Mouse (Mus musculus) kidney, postnatal 25 days (tissue): ENCODE results near the gene Fgfr2.

Experiments used
- DNase-seq, 2 experiments: peaks; one replicate each; pipeline ENCODE4 v3.0.0; 2021; ENCODE audit warnings: mixed read lengths in 2 of 2

The Fgfr2 gene

GRCm38 (mm10) chr7:132714236-132714923, 408.8 kb downstream of the Fgfr2 start:
- DNase-seq, result peak; percentile 59 to 82

DNA sequence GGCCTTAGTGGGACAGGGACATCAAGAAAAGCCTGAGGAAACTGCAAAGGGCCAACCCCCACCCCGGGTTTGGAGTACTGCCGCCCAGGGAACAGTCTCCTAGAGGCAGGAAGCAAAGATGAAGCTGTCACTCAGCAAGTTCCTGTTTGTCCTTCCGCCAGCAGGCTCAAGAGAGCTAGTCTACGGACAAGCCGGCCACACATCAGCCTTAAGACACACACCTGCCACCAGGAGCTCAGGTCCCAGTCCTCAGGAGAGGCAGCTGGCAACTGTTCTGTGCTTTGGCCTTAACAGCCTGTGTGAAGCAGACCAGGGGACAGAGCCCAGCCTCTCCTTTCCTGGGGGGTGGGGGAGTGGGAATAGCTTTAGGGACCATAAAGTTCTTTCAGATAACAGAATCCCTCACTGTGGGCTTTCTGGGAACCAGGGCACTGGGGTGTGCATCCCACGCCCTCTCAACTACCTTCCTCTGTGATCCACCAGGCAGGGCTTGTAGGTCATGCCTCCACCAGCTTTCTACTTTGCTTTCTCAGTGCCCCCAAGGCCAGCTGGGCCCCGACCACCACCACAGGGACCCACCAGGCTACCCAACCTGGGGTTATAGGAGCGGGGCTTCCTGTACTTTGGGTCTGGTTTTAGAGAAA, 409.5 kb downstream of the Fgfr2 start:
- peak; percentile 75 to 87 for DNase-seq

DNA sequence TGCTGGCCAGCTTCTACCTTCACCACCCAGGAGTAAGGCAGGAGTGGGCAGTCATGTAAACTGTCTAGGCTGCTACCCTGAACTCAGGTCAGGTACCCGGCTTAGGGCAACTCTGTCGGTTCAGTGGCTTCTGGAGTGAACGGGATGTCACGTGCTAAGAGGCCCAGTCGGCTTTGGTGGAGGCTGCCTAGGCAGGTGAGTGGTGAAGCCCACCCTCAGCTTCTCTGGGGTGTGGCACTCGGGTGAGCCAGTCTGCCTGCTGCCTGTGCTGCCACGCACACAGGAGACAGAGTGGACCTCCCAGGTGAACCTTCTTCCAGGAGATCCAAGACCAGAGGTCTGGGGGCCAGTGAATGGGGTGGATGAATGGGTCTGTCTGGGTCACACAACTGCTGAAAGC, 410.2 kb downstream of the Fgfr2 start:
- DNase-seq, result no peak

DNA sequence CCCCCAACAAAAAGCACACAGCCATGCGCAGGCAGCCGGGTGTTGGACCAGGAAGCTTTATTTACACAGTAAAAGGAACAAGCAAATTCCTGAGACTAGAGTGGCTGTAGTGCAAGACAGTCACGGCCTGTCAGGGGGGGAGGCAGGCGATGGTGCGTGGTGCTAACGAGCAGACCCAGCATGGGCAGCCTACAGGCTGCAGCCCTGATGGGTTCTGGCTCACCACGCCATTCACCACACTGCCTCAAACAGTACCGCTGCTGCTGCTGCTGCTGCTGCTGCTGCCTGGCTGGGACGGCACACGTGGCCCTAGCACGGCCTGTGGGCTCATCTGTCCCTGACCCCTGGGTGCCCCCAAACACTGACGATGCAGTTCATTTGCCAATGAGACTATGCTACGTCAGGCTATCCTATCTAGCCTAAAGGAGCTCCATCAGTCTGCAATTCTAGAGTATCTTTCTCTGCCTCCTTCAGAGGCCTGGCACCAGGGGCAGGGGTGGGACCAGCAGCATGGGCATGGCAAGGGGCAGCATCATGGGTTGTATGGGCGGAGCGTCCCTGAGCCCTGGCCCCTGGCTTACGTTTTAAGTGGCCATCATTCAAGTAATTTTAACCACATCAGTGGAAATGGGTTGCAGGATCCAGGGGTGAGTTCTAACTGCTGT, 411.0 kb downstream of the Fgfr2 start:
- peak in 1 of 2 experiments; percentile 65 for DNase-seq

DNA sequence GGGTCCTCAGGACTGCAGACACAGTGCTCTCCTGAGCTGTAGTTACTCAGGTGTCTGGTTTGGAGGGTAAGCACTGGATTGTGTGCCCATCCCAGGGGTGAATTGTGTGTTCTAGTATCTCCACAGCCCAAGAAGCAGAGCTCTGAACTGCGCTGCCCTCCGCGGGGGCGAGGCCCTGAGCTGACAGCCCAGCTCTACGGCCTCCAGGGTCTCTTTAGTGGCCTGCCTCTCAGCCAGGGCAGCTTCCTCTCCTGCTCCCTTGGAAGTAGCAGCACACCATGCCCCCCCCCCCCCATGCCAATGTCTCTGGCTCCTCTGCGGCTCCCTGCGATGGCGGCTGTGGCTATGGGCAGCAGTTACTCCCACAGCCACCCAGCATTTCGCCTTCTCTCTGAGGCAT, 411.6 kb downstream of the Fgfr2 start:
- no peak for DNase-seq

- DNase-seq, result peak; percentile 46 to 52
These were observed 418.0 kb downstream of the Fgfr2 start for GRCm38 (mm10) chr7:132705130-132705529.

GRCm38 (mm10) chr7:132704310-132704875, 418.8 kb downstream of the Fgfr2 start:
- DNase-seq, result no peak

DNA sequence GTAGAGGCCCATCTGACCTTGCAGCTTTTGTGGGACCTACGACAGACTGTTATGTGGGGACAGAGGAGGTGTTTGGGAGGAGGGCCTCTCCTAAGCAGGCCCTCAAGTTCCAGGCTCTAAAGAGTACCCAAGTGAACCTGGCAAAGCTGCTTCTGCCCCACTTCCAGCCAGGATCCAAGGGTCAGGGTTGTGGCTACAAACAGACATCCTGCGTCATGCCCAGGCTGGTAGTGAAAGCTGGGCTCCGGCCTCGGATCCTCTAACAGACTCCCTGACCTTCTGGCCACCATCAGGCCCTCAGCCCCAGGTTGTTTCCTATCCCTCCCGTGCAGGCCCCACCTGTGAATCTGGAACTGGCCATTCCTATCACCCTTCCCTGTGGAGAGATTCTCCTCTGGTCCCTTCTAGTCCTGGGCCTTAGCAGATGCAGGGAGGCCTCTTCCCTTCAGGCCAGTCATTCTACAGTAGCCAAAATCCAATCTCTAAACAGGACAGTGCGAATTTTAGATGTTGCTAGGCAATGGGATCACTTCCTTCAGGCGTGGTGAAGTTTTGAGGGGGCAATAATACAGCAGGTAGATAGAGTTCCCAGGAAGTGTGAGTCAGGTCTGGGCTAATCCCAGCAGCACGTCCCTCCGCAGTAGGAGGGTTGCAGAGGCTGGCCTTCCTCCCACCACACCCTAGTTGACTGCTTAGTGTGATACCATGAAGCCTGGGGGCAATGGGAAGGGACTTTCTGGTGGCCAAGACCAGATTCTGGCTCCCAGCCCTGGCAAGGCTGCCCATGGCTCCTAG, 419.4 kb downstream of the Fgfr2 start:
- peak in 1 of 2 experiments; percentile 56 for DNase-seq

- DNase-seq, result no peak
These were observed 420.6 kb downstream of the Fgfr2 start for GRCm38 (mm10) chr7:132702492-132703070.

- DNase-seq, result no peak
These were observed 421.1 kb downstream of the Fgfr2 start for GRCm38 (mm10) chr7:132702024-132702423.

DNA sequence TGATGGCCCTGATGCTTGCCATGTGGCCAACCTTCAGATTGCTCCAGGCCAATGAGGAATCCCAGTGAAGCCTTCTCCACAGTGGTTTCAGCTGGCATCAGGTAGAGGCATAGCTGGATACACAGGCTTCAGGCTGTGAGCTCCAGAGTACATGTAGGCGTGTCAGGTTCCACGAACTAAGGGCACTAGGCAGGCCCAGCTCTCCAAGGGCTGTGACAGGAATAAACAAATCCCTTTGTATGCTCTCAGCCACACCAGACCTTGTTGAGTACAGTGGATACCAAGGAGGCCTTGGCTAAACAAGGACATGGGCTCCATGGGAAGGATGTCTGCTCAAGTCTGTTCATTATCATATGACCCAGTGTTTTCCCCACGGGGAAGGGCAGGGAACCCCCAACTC, 421.7 kb downstream of the Fgfr2 start:
- peak in 1 of 2 experiments; percentile 27 for DNase-seq

DNA sequence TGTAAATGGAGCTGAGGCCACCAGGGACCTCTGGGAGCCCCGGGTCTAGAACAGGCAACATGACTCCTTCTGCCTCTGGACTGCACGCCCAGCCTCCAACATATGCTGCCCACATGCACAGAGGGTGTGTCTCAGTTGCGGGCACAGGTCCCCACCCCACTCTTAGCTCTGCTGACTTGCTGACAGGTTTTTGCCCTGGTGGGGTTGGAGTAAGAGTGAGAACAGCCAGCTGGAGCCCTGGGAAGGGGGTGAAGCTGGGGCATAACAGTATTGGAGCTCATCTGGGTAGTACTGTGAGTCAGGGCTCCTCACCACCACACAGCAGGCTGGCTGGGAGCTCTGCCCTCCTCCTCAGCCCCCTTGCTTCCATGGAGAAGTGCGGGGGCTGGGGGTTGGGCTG, 423.0 kb downstream of the Fgfr2 start:
- DNase-seq, result no peak

- no peak for DNase-seq
These were observed 423.5 kb downstream of the Fgfr2 start for GRCm38 (mm10) chr7:132699639-132700038.

DNA sequence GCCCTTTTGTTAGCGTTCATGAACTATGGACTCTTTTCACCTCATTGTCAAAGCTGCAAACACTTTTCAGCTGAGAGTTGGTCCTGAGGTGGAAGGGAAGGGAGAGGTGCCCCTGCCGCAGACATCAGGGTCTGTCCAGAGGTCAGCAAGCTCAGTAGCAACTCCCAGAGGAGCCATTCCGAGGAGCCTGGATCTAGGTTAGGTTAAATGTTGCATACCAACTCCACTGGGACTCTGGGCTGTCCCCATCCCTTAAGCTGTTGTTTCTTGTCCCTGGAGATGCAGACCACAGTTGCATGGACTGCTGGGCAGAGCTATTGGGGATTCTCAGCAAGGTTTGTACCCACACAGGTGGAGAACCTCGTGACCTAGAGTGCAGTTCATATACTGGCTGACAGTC, 424.0 kb downstream of the Fgfr2 start:
- DNase-seq, result no peak

DNA sequence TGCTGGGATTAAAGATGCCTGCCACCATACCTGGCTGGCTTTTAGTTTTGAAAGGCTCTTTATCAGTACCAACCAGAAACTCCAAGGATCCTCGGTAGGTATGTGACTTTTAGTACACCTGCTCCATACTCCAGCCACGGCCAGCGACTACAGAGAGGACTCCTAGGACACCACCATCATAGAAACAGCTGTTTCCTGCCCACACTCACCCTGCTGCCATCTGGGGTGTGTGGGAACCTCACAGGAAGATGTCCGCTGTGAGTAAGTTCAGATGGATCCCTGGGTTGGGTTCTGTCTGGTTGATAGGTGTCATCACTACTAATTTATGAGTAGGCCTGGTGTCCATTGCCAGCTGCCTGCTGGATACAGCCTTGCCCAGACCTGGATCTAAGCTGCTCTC, 424.4 kb downstream of the Fgfr2 start:
- no peak for DNase-seq

DNA sequence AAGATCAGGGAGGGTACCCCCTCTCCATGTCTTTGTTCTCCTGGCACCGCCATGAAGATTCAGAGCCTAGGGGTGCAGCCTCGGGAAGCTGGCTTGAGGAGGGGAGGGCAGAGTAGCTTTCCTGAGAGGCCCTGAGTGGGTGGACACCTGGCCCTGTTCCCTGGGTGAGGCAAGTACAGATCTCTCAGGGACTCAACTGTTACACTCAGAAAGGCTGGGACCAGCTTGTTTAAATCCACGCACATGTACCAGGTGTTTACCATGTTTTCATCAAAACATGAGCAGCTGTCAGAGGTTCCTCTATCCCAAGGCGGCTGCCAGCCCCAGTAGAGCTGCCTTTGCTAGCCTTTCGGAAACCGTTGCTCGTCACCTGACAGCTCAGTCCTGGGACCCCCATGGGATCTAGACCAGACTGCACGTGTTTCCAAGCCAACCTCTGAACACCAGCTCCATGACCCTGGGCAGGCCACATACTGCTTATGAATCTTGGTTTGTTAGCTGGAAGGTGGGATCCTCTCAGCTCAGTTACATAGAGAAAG, 425.8 kb downstream of the Fgfr2 start:
- no peak for DNase-seq

DNA sequence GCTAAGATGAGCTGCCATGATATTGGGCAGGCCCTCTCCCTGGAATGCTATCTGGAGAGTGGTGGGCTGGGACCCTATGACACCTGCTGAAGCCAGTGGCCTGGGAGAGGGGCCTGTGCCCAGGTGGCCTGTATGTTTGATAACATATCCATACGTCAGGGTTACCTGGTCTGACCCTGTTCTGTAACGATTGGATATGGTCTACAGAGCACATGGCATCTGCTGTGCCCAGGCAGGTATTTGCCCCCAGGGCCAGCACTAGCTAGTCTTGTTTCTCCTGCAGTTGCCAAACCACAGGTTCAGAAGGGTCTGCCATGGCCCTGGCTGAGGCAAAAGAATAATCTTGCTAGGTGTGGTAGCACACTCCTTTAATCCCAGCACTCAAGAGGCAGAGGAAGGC, 429.6 kb downstream of the Fgfr2 start:
- DNase-seq, result peak; percentile 77 to 89

DNA sequence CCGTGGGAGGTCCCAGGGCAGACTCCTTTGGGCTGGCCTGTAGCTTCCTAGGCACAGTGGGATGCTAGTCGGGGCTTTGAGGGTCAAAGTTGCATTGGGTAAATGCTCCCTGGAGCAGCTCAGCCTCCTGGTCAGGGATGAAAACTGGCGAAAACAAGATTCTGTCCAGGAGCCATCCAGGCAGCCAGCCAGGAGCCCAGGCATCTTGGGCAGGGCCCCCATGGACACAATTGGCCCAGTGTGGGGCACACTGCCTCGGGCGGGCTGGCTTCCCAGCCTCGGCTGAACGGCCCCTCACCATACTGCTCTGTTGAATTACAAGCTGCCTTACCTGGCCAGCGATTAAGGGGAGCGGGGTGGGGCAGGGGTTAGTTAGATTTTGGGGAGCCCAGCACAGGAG, 430.4 kb downstream of the Fgfr2 start:
- DNase-seq, result peak; percentile 73 to 88

DNA sequence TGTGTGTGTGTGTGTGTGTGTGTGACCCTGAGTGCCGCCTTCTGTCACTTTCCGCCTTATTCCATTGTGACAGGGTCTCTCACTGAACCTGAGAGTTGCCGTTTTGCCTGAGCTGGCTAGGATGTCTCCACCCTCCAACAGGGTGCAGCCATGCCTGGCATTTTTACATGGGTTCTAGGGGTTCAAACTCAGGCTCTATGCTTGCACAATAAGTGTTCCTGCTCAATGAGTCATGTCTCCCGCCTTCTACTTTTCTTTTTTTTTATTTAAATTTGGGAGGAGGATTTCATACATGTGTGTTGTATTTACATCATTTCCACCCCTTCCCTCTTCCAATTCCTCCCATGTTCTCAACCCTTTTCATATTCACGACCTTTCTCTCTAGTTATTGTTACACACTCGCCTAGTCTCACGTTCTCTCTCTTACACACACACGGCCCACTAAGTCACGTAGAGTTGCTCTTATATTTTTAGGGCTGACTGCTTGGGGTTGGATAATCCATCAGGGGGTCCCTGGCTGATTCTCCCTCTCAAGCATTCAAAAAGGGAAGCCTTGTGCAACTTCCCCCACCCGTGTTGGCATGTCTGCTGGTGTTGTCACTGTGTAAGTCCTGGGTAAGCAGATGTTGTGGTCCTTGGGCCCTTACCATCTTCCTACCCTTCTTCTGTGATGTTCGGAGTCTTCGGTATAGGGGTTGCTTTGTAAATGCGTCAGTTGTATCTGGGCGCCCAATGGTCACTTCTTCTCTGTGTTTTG, 432.3 kb downstream of the Fgfr2 start:
- DNase-seq, result no peak

GRCm38 (mm10) chr7:132689722-132690121, 433.4 kb downstream of the Fgfr2 start:
- DNase-seq, result no peak

DNA sequence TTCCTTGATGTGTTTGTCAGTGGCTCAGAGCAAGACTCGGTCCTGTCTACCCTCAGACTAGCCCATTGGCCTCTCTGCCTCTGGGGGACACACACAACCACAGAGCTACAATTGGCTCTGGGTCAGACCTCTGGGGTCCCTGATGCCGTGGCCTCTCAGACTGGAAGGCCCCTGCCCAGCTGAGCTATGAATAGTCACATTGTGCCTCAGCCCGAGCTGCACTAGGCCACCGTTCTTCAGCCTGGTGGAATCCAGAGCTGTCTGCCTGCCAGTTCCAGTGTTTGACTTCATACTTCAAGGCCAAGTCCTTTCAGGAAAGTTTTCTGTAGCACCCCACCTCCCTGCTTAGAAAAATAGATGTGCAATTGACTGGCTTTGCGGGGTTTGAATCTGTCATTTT, 434.4 kb downstream of the Fgfr2 start:
- no peak for DNase-seq
